Mouse (Mus musculus): ENCODE data around the gene Kcng1. TPM values are rescaled to one million over a fixed set of nuclear protein-coding genes. Genes with fewer than 3 reads are reported as not detected.
A peak's percentile ranks its signal among the peaks of the same experiment; 100 is the strongest.

Gene Kcng1
- total RNA-seq, 1 experiment from 2014 or later, result 5.1 TPM

DNA sequence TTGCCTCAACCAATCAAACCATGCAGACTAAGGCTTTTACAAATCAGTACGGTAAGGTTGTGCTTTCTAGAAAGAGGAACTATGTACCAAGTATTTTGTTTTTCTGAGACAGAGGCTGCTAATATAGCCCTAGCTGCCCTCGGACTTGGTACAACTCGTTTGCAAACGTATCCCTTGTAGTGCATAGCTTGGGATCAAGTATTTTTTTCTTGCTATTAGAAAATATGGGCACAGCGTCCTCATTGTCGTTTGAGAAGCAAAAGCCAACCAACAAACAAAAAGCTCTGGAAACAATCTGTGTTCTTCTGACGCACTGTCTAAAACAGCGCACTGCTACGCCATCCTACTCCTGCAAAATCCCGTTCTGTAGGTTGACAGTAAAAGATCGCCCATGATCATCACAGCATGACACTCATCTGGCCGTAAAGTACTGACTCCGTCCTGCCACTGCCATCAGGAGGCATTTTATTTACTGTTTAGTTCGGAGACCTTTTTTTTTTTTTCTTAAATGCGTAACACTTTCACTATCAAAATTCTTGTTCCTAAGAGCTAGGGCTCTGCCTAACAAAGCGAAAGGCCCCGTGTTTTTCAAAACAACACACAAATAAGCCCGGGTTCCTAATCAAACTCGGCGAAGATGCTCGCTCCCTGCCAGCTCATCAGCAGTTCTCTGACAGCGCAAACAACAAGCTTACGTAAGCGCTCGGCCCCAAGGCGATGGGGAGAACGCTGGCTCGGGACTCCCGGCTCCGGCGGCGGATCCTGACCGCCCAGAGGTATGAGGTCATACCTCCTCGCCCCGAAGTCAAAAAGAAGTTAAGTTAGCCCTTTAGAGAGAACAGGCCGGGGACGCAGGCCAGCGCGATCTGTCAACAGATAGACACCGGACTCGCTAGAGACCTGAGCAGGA is 52.2 kb downstream of the Kcng1 start:
- peak; percentile 23; the same call in 1 of the 2 replicates for ATAC-seq (replicated peaks; ENCODE audit: low read depth, poor library complexity, severe bottlenecking)

GRCm38 (mm10) chr2:168223326-168223725 is 58.2 kb downstream of the Kcng1 start:
- ATAC-seq (replicated peaks; ENCODE audit: low read depth, poor library complexity, severe bottlenecking), result no peak

GRCm38 (mm10) chr2:168213788-168214397 is 67.6 kb downstream of the Kcng1 start:
- no peak for ATAC-seq (replicated peaks; ENCODE audit: low read depth, poor library complexity, severe bottlenecking)

Other genes with a start within 250 kb of the Kcng1 start
- 0.41 and 1.2 TPM in 2 replicates for gene Pard6b, start 200.7 kb downstream of the Kcng1 start, total RNA-seq (2017)
- gene Adnp, start 74.6 kb downstream of the Kcng1 start, total RNA-seq (2017), result 0.53 and 15.9 TPM in 2 replicates
- 68.1 and 68.7 TPM in 2 replicates for gene Gm20716, start 51.4 kb downstream of the Kcng1 start, total RNA-seq (2017)
- gene Dpm1, start 51.1 kb downstream of the Kcng1 start, total RNA-seq (2017), result 38.1 and 38.8 TPM in 2 replicates
- 2.2 and 3.3 TPM in 2 replicates for gene Mocs3, start 51.1 kb downstream of the Kcng1 start, total RNA-seq (2017)